Mouse (Mus musculus) myocyte (in vitro differentiated cells): ENCODE measurements around the gene Ly75. TPM values are rescaled to one million over a fixed set of nuclear protein-coding genes. Genes with fewer than 3 reads are reported as not detected.

Source experiments
- H3K27me3 ChIP-seq: one replicate; pipeline ENCODE4 v1.6.1; 2011; ENCODE audit not compliant: control insufficient read depth, insufficient read depth, insufficient read length
- H3K36me3 ChIP-seq: one replicate; pipeline ENCODE4 v1.6.1; 2011; ENCODE audit not compliant: control insufficient read depth, insufficient read depth
- H3K4me2 ChIP-seq: one replicate; pipeline ENCODE4 v1.6.1; 2011; ENCODE audit warnings: low read depth, control low read depth
- H3K4me3 ChIP-seq: one replicate; pipeline ENCODE4 v1.5.1; 2011; ENCODE audit warnings: mild to moderate bottlenecking, control low read depth, moderate library complexity
- H3K79me2 ChIP-seq: one replicate; pipeline ENCODE4 v1.6.1; 2011; ENCODE audit not compliant: control insufficient read depth, insufficient read depth
- H3ac ChIP-seq: one replicate; pipeline ENCODE4 v1.6.1; 2011; ENCODE audit not compliant: control insufficient read depth, insufficient read length
- CEBPB ChIP-seq: IDR thresholded peaks from 2 replicates; pipeline ENCODE4 v1.6.1; 2011; ENCODE audit warnings: mild to moderate bottlenecking, moderate library complexity; ENCODE audit not compliant: poor library complexity, insufficient read depth, severe bottlenecking
- E2F4 ChIP-seq: IDR thresholded peaks from one replicate; pipeline ENCODE4 v1.6.1; 2011; ENCODE audit warnings: mild to moderate bottlenecking, control low read depth, moderate library complexity; ENCODE audit not compliant: insufficient read depth
- MAX ChIP-seq: IDR thresholded peaks from one replicate; pipeline ENCODE4 v1.6.1; 2011; ENCODE audit warnings: low read depth, mild to moderate bottlenecking, control low read depth
- MYOD1 ChIP-seq, 3 experiments: IDR thresholded peaks; one replicate each; pipeline ENCODE4 v1.6.1; 2011; ENCODE audit warnings: control low read depth in 2 of 3, low read depth in 2 of 3, mild to moderate bottlenecking in 2 of 3, moderate library complexity in 1 of 3; ENCODE audit not compliant: insufficient read length in 2 of 3, control insufficient read depth in 1 of 3
- MYOG ChIP-seq, 3 experiments: IDR thresholded peaks; one replicate each; pipeline ENCODE4 v1.6.1; 2011; ENCODE audit warnings: control low read depth in 2 of 3, low read depth in 2 of 3, mild to moderate bottlenecking in 2 of 3; ENCODE audit not compliant: insufficient read length in 2 of 3, control insufficient read depth in 1 of 3, insufficient read depth in 1 of 3
- POLR2A ChIP-seq: IDR thresholded peaks from one replicate; pipeline ENCODE4 v1.6.1; 2011; ENCODE audit warnings: low read depth, mild to moderate bottlenecking, control low read depth, moderate library complexity; ENCODE audit not compliant: insufficient read length
- POLR2AphosphoS2 ChIP-seq: IDR thresholded peaks from one replicate; pipeline ENCODE4 v1.6.1; 2011; ENCODE audit warnings: low read depth, control low read depth; ENCODE audit not compliant: insufficient read length
- REST ChIP-seq: IDR thresholded peaks from one replicate; pipeline ENCODE4 v1.6.1; 2011; ENCODE audit warnings: mild to moderate bottlenecking, control low read depth, moderate library complexity; ENCODE audit not compliant: insufficient read depth, insufficient read length
- SRF ChIP-seq: IDR thresholded peaks from one replicate; pipeline ENCODE4 v1.6.1; 2011; ENCODE audit warnings: low read depth; ENCODE audit not compliant: control insufficient read depth, insufficient read length
- TCF12 ChIP-seq: IDR thresholded peaks from one replicate; pipeline ENCODE4 v1.6.1; 2011; ENCODE audit warnings: mild to moderate bottlenecking, control low read depth; ENCODE audit not compliant: poor library complexity, insufficient read depth, severe bottlenecking
- TCF3 ChIP-seq: IDR thresholded peaks from one replicate; pipeline ENCODE4 v1.6.1; 2011; ENCODE audit warnings: low read depth, control low read depth; ENCODE audit not compliant: insufficient read length
- USF1 ChIP-seq: IDR thresholded peaks from one replicate; pipeline ENCODE4 v1.6.1; 2011; ENCODE audit warnings: low read depth, mild to moderate bottlenecking, control low read depth, moderate library complexity
- polyA plus RNA-seq: library from polyadenylated mRNA; unstranded; fragments of >200 nt; fragmentation: generic; extraction: Trizol; gene quantifications from one replicate; pipeline ENCODE4 v1.2.1, GENCODE M21; 2012; ENCODE audit warnings: missing spikeins

Ly75 gene
- polyA plus RNA-seq, 1 experiment: 2.3 TPM

GRCm38 (mm10) chr2:60283208-60283750 lies 99.8 kb downstream of the Ly75 start:
- no peak for TF ChIP-seq USF1
- TF ChIP-seq MYOG (IDR thresholded peaks at IDR 0.05; ENCODE audit: control insufficient read depth in 1 of 3, insufficient read depth in 1 of 3, insufficient read length in 2 of 3, low read depth in 2 of 3): no peak
- TF ChIP-seq POLR2A: no peak
- TF ChIP-seq SRF: no peak
- TF ChIP-seq POLR2AphosphoS2: no peak
- TF ChIP-seq MAX: no peak
- TF ChIP-seq CEBPB: no peak
- TF ChIP-seq E2F4: no peak
- TF ChIP-seq TCF3: no peak
- H3K36me3 ChIP-seq: no peaks in the 10 kb centered on the region
- H3K4me2 ChIP-seq: peak overlapping the region; percentile 15
- H3K4me3 ChIP-seq: no peak overlapping the region
- no peaks in the 10 kb centered on the region for H3K79me2 ChIP-seq
- peaks cover 8% of the 10 kb centered on the region for H3K27me3 ChIP-seq
- no peak overlapping the region for H3ac ChIP-seq

GRCm38 (mm10) chr2:60282625-60283024 lies 100.5 kb downstream of the Ly75 start:
- TF ChIP-seq POLR2AphosphoS2 (no peak), TCF3 (no peak), MYOG (IDR thresholded peaks at IDR 0.05; ENCODE audit: control insufficient read depth in 1 of 3, insufficient read depth in 1 of 3, insufficient read length in 2 of 3, low read depth in 2 of 3) (no peak), TCF12 (no peak), POLR2A (no peak)
- Histone ChIP-seq H3ac (no peak overlapping the region), H3K27me3 (peaks cover 8% of the 10 kb centered on the region), H3K79me2 (no peaks in the 10 kb centered on the region), H3K36me3 (no peaks in the 10 kb centered on the region), H3K4me3 (no peak overlapping the region), H3K4me2 (no peak overlapping the region)

GRCm38 (mm10) chr2:60278627-60279026 lies 104.5 kb downstream of the Ly75 start:
- H3K79me2 ChIP-seq: no peaks in the 10 kb centered on the region
- H3ac ChIP-seq: no peak overlapping the region
- no peak overlapping the region for H3K4me3 ChIP-seq
- no peak overlapping the region for H3K4me2 ChIP-seq
- no peaks in the 10 kb centered on the region for H3K36me3 ChIP-seq
- peaks cover under 1% of the 10 kb centered on the region for H3K27me3 ChIP-seq
- TF ChIP-seq USF1: no peak
- no peak for TF ChIP-seq TCF12
- TF ChIP-seq MYOG (IDR thresholded peaks at IDR 0.05; ENCODE audit: control insufficient read depth in 1 of 3, insufficient read depth in 1 of 3, insufficient read length in 2 of 3, low read depth in 2 of 3): no peak
- no peak for TF ChIP-seq POLR2A
- no peak for TF ChIP-seq CEBPB
- TF ChIP-seq POLR2AphosphoS2: no peak
- TF ChIP-seq MAX: no peak
- TF ChIP-seq SRF: no peak
- TF ChIP-seq E2F4: no peak

- no peak overlapping the region for H3K4me3 ChIP-seq
- no peaks in the 10 kb centered on the region for H3K27me3 ChIP-seq
- no peaks in the 10 kb centered on the region for H3K36me3 ChIP-seq
- H3ac ChIP-seq: no peak overlapping the region
- H3K4me2 ChIP-seq: no peak overlapping the region
- H3K79me2 ChIP-seq: no peaks in the 10 kb centered on the region
- TF ChIP-seq CEBPB (no peak), MYOD1 (IDR thresholded peaks at IDR 0.05; ENCODE audit: control insufficient read depth in 1 of 3, insufficient read length in 2 of 3, low read depth in 2 of 3) (no peak), MYOG (IDR thresholded peaks at IDR 0.05; ENCODE audit: control insufficient read depth in 1 of 3, insufficient read depth in 1 of 3, insufficient read length in 2 of 3, low read depth in 2 of 3) (no peak), TCF3 (no peak), REST (no peak)
These were observed 113.1 kb downstream of the Ly75 start for GRCm38 (mm10) chr2:60269856-60270479.

- no peaks in the 10 kb centered on the region for H3K79me2 ChIP-seq
- H3K4me2 ChIP-seq: no peak overlapping the region
- TF ChIP-seq TCF3 (no peak), MYOD1 (IDR thresholded peaks at IDR 0.05; ENCODE audit: control insufficient read depth in 1 of 3, insufficient read length in 2 of 3, low read depth in 2 of 3) (no peak), POLR2A (no peak), MYOG (IDR thresholded peaks at IDR 0.05; ENCODE audit: control insufficient read depth in 1 of 3, insufficient read depth in 1 of 3, insufficient read length in 2 of 3, low read depth in 2 of 3) (no peak), USF1 (no peak), POLR2AphosphoS2 (no peak), CEBPB (no peak), TCF12 (no peak), REST (no peak)
- no peak overlapping the region for H3ac ChIP-seq
- H3K27me3 ChIP-seq: no peaks in the 10 kb centered on the region
- H3K4me3 ChIP-seq: no peak overlapping the region
- H3K36me3 ChIP-seq: no peaks in the 10 kb centered on the region
These were observed 115.5 kb downstream of the Ly75 start for GRCm38 (mm10) chr2:60267567-60267966.
